Mouse (Mus musculus) hindbrain, embryonic 16.5 days (tissue): ENCODE data around the gene Fryl. TPM values are rescaled to one million over a fixed set of nuclear protein-coding genes. Genes with fewer than 3 reads are reported as not detected.

Source experiments
- ATAC-seq: fragments of 200-750 bp; cut with Nextera tagmentation; 2 replicates; pipeline ENCODE4 v1.8.0; 2017; ENCODE audit warnings: moderate TSS enrichment, moderate library complexity
- H3K27ac ChIP-seq: fragments of 300-500 bp; sonication (generic); 2 replicates; pipeline ENCODE4 v1.5.1; 2014; ENCODE audit warnings: low read depth, mild to moderate bottlenecking, control low read depth, low read length, moderate library complexity
- H3K27me3 ChIP-seq: fragments of 300-500 bp; sonication (generic); replicated peaks from 2 replicates; pipeline ENCODE4 v1.6.1; 2014; ENCODE audit warnings: low read length; ENCODE audit not compliant: control insufficient read depth, insufficient read depth
- H3K36me3 ChIP-seq: fragments of 300-500 bp; sonication (generic); 2 replicates; pipeline ENCODE4 v1.6.1; 2014; ENCODE audit warnings: mild to moderate bottlenecking, low read length, moderate library complexity, mixed read lengths; ENCODE audit not compliant: control insufficient read depth, insufficient read depth
- H3K4me1 ChIP-seq: fragments of 300-500 bp; sonication (generic); 2 replicates; pipeline ENCODE4 v1.6.1; 2014; ENCODE audit warnings: low read depth, low read length; ENCODE audit not compliant: control insufficient read depth, insufficient read depth
- H3K4me2 ChIP-seq: fragments of 300-500 bp; sonication (generic); 2 replicates; pipeline ENCODE4 v1.6.1; 2014; ENCODE audit warnings: mild to moderate bottlenecking, low read length, control low read depth, moderate library complexity
- H3K4me3 ChIP-seq: fragments of 300-500 bp; sonication (generic); 2 replicates; pipeline ENCODE4 v1.5.1; 2014; ENCODE audit warnings: mild to moderate bottlenecking, low read length, control low read depth, moderate library complexity
- H3K9ac ChIP-seq: fragments of 300-500 bp; sonication (generic); 2 replicates; pipeline ENCODE4 v1.6.1; 2014; ENCODE audit warnings: low read depth, mild to moderate bottlenecking, control low read depth, low read length, moderate library complexity
- H3K9me3 ChIP-seq: fragments of 300-500 bp; sonication (generic); 2 replicates; pipeline ENCODE4 v1.6.1; 2014; ENCODE audit warnings: mild to moderate bottlenecking, low read length, moderate library complexity; ENCODE audit not compliant: control insufficient read depth
- WGBS: fragments of 180-500 bp; shearing (Covaris S2); extraction: QIAGEN DNeasy Blood & Tissue Kit; methylation state at CpG from one replicate; pipeline ENCODE4 v1.1.7; 2014; 5-methylcytosine and 5-hydroxymethylcytosine counted together
- polyA plus RNA-seq: library from polyadenylated mRNA; unstranded; fragments of >200 nt; fragmentation: Nextera tagmentation; extraction: Ambion mirVana; gene quantifications from 2 replicates; pipeline ENCODE4 v1.2.1, GENCODE M21; 2015

The Fryl gene
- polyA plus RNA-seq, 1 experiment from 2014 or later: 29.3 TPM

DNA sequence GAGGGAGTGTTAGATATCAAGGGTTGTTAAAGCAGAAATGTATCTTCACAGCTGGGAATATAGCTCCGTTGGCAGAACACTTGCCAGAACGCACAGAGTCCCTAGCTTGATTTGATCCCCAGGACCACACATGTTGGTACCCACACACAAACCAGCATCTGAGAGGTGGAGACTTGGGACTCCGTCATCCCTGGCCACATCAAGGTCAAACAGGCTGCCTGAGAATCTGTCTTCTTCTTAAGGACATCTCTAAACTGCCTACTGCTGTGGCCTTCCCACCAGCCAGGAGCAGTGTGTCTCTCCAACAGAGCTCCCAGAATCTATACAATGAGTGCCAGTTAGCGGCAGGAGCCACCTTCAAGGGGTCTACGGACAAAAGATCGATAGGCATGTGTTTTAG lies 47.8 kb downstream of the Fryl start:
- Histone ChIP-seq H3K9me3 (no peaks in the 10 kb centered on the region), H3K9ac (no peak overlapping the region), H3K4me3 (no peak overlapping the region), H3K36me3 (no peaks in the 10 kb centered on the region), H3K27ac (no peak overlapping the region), H3K4me2 (no peak overlapping the region), H3K4me1 (peaks cover 3% of the 10 kb centered on the region; the same call in 1 of the 2 replicates), H3K27me3 (no peaks in the 10 kb centered on the region)
- 57% methylated on average over 6 of the region's 6 CpGs for WGBS
- no peak for ATAC-seq

DNA sequence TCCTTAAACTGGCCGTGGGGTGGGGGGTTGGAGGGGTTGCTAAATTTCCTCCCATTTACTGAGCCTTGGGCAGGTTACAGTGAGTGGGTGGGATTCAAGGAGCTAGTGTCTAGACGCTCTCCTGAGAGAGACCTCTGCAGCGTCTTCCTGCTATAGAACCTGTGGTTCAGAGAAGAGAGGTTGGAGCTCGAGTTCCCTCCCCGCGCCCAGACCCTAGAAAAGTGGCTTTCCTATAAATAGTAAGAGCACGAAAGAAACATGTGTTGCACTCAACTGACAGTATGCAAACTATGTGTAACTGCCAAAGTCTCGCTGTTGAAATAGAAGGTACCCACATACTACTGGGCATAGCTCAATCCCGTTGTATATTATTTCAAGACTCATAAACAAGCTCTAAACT lies 49.7 kb downstream of the Fryl start:
- ATAC-seq: no peak

DNA sequence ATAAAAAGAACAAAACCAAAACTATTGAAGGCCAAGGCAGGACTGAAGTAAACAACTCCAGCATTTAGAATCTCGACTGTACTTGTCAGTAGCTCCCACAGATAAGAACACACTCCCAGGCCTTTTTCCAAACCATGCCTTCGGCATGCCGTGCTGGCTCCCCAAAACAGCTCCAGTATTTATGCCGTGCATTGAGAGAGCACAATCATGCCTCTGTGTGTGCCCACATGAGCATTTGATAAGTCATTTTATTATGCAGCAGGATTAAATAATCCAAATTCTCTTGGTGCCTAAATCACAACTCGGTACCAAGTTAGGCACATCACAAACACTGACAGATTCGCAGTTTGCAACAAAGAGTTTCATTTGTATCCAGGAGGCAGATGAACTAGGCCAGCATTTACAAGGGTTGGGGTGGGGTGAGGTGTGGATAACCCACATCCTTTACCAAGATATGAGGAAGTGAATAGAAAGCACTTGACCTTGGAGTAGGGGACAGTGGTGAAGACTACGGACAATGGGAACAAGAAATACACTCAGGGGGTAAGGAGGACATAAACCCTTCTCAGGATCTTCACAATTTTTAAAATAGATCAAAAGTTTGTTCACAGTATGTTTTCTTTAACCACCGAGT lies 50.3 kb downstream of the Fryl start:
- Histone ChIP-seq H3K9me3 (no peaks in the 10 kb centered on the region), H3K4me2 (no peak overlapping the region), H3K27me3 (no peaks in the 10 kb centered on the region), H3K36me3 (no peaks in the 10 kb centered on the region), H3K4me1 (peaks cover 3% of the 10 kb centered on the region; the same call in 1 of the 2 replicates), H3K4me3 (no peak overlapping the region), H3K27ac (no peak overlapping the region), H3K9ac (no peak overlapping the region)
- WGBS: 81% methylated on average over 8 of the region's 8 CpGs
- ATAC-seq: no peak

More for the DNA sequence above, 49.7 kb downstream of the Fryl start:
- H3K4me2 ChIP-seq: no peak overlapping the region
- no peaks in the 10 kb centered on the region for H3K9me3 ChIP-seq
- peaks cover 3% of the 10 kb centered on the region; the same call in 1 of the 2 replicates for H3K4me1 ChIP-seq
- no peak overlapping the region for H3K4me3 ChIP-seq
- no peak overlapping the region for H3K27ac ChIP-seq
- no peaks in the 10 kb centered on the region for H3K36me3 ChIP-seq
- 87% methylated on average over 9 of the region's 9 CpGs for WGBS
- no peak overlapping the region for H3K9ac ChIP-seq
- no peaks in the 10 kb centered on the region for H3K27me3 ChIP-seq

DNA sequence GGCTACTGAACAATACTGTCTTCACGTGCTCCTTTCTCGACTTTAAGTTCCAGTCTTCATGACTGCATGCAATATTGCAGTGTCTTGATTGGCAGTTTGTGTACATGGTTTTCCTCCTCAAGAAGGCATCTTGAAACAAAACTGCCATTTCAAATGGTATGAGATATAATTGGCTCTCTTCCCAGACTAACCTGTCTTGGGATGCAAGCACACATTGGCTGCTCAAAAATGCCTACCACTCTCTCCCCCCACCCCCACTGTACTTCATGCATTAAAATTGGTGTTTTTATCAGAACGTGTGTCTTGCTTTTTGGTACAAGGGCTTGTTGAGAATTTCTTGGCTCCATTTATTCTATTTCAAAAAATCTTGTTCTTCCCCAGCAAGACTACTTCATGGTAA lies 51.4 kb downstream of the Fryl start:
- WGBS: 74% methylated on average over 3 of the region's 3 CpGs
- no peaks in the 10 kb centered on the region for H3K27me3 ChIP-seq
- no peak overlapping the region for H3K4me2 ChIP-seq
- H3K4me3 ChIP-seq: no peak overlapping the region
- ATAC-seq: no peak
- H3K9me3 ChIP-seq: no peaks in the 10 kb centered on the region
- no peak overlapping the region for H3K9ac ChIP-seq
- no peak overlapping the region for H3K27ac ChIP-seq
- H3K4me1 ChIP-seq: peaks cover 3% of the 10 kb centered on the region; the same call in 1 of the 2 replicates
- H3K36me3 ChIP-seq: no peaks in the 10 kb centered on the region

DNA sequence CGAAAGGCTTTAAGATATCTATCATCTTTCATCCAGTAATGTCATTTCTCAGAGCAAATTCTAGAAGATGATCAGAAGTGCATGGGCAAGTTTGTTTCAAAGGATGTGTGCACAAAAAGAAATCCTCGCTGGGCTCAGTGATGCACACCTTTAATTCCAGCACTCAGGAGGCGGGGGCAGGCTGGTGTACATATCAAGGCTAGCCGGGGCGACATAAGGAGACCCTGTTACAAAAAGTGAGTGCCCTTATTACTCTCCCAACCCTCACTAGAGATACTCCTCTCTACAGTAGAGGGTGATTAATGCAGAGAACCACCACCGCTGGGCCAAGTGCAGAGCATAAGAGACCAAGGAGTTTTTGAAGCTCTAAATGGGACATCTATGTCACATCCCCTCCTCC lies 53.9 kb downstream of the Fryl start:
- Histone ChIP-seq H3K4me1 (no peaks in the 10 kb centered on the region), H3K27me3 (no peaks in the 10 kb centered on the region), H3K4me3 (no peak overlapping the region), H3K27ac (no peak overlapping the region), H3K9me3 (no peaks in the 10 kb centered on the region), H3K36me3 (no peaks in the 10 kb centered on the region), H3K9ac (no peak overlapping the region), H3K4me2 (no peak overlapping the region)
- no peak for ATAC-seq
- 90% methylated on average over 6 of the region's 6 CpGs for WGBS

DNA sequence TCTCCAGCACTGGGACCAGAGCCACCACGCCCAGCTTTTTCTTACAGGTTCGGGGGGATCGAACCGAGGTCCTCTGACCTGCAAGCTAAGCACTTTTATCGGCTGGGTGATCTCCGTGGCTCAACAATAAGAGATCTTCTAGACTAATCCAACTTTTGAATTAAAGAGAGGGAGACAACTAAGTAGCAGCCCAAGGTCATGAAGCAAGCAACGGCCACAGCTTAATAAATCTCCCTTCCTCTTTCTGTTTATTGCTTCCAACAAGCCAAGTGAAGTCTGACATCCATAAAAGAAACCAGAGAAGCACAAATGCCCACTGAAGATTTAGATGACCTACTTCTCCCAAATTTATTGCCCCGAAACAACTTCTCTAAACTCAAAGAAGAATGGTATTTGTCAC lies 54.3 kb downstream of the Fryl start:
- H3K36me3 ChIP-seq: no peaks in the 10 kb centered on the region
- no peak overlapping the region for H3K4me2 ChIP-seq
- WGBS: 91% methylated on average over 8 of the region's 8 CpGs
- H3K27ac ChIP-seq: no peak overlapping the region
- no peak for ATAC-seq
- no peak overlapping the region for H3K9ac ChIP-seq
- no peaks in the 10 kb centered on the region for H3K27me3 ChIP-seq
- no peak overlapping the region for H3K4me3 ChIP-seq
- no peaks in the 10 kb centered on the region for H3K4me1 ChIP-seq
- H3K9me3 ChIP-seq: no peaks in the 10 kb centered on the region

DNA sequence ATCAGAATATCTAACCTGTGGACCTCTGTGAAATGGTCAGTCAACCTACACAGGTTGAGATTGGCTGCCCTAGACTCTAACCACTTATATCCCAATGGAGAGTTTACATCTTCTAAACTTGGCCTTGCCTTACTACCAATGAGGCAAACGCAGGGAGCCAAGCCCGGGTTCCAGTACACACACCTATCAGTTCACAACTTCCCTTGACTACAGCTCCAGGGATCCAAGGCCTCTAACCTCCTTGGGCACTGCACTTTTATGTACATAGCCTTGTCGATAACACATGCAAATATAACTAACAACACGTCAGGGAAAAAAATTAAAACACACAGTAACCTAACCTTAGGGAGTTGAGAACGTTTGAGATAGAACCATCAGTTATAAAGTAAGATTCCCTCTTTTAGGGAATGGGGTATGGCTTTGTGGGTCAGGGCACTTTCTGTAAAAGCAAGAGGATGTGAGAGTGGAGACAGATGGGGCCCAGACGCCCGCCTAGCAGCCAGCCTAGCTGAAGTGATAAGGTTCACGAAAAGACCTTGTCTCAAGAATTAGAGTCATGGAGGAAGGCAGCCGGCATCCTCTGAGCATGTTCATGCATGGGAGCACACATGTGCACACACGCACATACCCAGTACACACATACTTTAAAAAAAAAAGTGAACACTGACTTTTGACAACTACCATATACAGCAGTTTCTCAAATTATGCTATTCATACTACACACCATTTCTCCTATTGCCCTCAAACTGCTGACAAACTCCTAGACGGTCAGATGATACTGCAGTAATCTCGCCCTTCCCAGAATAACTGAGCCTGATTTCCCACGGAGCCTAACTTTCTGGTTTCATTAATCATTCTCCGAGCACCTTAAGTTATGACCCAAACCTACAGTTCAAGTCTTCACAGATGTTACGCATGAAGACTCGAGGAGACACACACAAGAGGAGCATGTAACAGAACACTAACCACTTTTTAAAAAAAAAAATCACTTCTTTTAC lies 55.7 kb downstream of the Fryl start:
- no peaks in the 10 kb centered on the region for H3K27me3 ChIP-seq
- H3K4me2 ChIP-seq: no peak overlapping the region
- 89% methylated on average over 16 of the region's 16 CpGs for WGBS
- H3K9me3 ChIP-seq: no peaks in the 10 kb centered on the region
- H3K36me3 ChIP-seq: no peaks in the 10 kb centered on the region
- H3K27ac ChIP-seq: no peak overlapping the region
- H3K9ac ChIP-seq: no peak overlapping the region
- no peak overlapping the region for H3K4me3 ChIP-seq
- ATAC-seq: no peak
- H3K4me1 ChIP-seq: no peaks in the 10 kb centered on the region

DNA sequence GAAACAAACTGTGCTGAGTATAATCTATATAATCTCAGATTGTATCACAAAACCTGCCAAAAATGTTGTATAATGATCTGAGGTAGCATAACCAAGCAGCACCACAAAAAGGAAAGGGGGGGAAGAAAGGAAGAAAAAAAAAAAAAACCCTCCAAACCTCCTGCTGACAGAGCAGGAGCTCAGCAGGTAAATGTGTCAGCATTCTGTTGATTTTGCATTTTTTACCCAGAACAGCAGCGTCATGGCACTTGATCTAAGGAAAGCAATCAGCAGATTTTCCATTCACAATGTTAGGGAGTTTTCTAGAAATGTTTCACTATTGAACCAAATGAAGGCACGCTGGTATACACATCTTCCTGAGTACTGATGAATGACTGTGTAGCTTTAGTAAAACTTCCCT lies 56.8 kb downstream of the Fryl start:
- Histone ChIP-seq H3K36me3 (0 out of 2 replicates have a peak, but pooled peaks cover 2% of the 10 kb centered on the region), H3K9me3 (no peaks in the 10 kb centered on the region), H3K4me3 (no peak overlapping the region), H3K27ac (no peak overlapping the region), H3K27me3 (no peaks in the 10 kb centered on the region), H3K9ac (no peak overlapping the region), H3K4me1 (no peaks in the 10 kb centered on the region), H3K4me2 (no peak overlapping the region)
- ATAC-seq: no peak
- WGBS: 69% methylated on average over 2 of the region's 2 CpGs

DNA sequence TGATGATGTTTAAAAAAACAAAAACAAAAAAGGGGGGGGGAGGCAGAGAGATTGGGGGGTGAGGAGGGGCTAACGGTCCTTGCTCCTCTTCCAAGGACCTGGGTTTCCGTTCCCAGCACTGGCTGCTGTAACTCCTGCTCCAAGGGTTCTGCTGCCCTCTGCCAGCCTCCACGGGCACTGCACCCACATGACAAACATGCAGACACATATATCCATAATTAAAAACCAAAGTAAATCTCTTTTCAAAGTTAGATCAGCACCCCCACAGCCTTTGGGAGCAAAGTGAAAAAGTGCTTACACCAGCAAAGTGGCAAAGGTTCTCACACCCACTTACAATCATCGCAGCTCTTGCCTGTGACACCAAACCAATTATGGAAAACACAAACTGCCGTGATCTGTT lies 57.7 kb downstream of the Fryl start:
- H3K27ac ChIP-seq: no peak overlapping the region
- no peaks in the 10 kb centered on the region for H3K4me1 ChIP-seq
- ATAC-seq: no peak
- H3K27me3 ChIP-seq: no peaks in the 10 kb centered on the region
- WGBS: 96% methylated on average over 5 of the region's 5 CpGs
- H3K9ac ChIP-seq: no peak overlapping the region
- H3K4me2 ChIP-seq: no peak overlapping the region
- no peak overlapping the region for H3K4me3 ChIP-seq
- H3K36me3 ChIP-seq: 0 out of 2 replicates have a peak, but pooled peaks cover 2% of the 10 kb centered on the region
- H3K9me3 ChIP-seq: no peaks in the 10 kb centered on the region
